Mouse (Mus musculus) stomach, postnatal 0 days (tissue): ENCODE data around the gene Utp3.

Source experiments
- CTCF ChIP-seq: IDR thresholded peaks from 2 replicates; pipeline ENCODE4 v1.5.1; 2016; ENCODE audit warnings: antibody characterized with exemption, low read depth, mild to moderate bottlenecking, moderate library complexity
- EP300 ChIP-seq: optimal IDR thresholded peaks from 2 replicates; pipeline ENCODE3; 2016; ENCODE audit warnings: antibody characterized with exemption

DNA sequence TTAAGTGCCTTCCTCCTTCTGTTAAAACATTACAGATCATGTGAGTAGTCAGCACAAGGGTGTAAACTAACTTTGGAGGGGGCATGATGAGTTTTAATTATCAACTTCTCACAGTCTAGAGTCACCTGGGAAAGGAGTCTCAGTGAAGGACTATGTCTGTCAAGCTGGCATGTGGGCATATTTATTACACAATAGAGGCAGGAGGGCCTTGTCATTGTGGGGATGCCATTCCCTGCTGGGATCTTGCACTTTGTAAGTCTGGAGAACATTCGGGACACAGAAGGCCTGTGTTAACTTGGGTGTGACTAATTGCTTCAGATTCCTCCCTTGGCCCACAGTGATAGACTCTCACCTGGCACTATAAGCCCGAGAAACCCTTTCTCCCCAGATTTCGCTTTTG lies 15.3 kb downstream of the Utp3 start:
- no peak for TF ChIP-seq CTCF
- no peak for TF ChIP-seq EP300
